Mouse (Mus musculus) liver, embryonic 14.5 days (tissue): ENCODE measurements around the gene Enox1. TPM values are rescaled to one million over a fixed set of nuclear protein-coding genes. Genes with fewer than 3 reads are reported as not detected.

Experiments used
- ATAC-seq: fragments of 200-750 bp; cut with Nextera tagmentation; 2 replicates; pipeline ENCODE4 v1.8.0; 2017; ENCODE audit warnings: moderate number of reproducible peaks, mild to moderate bottlenecking, moderate library complexity; ENCODE audit not compliant: insufficient read depth
- DNase-seq, 3 experiments: peaks; one replicate each; pipeline ENCODE4 v3.0.0-alpha.2; 2012 to 2013; ENCODE audit warnings: low read depth in 3 of 3, low spot score in 3 of 3
- H3K27ac ChIP-seq: fragments of 300-500 bp; sonication (generic); 2 replicates; pipeline ENCODE4 v1.5.1; 2014; ENCODE audit warnings: moderate library complexity, mild to moderate bottlenecking, control low read depth, inconsistent platforms
- H3K27me3 ChIP-seq: fragments of 300-500 bp; sonication (generic); 2 replicates; pipeline ENCODE4 v1.6.1; 2014; ENCODE audit warnings: mild to moderate bottlenecking, low read length, moderate library complexity; ENCODE audit not compliant: control insufficient read depth, insufficient read depth
- H3K36me3 ChIP-seq: fragments of 300-500 bp; sonication (generic); replicated peaks from 2 replicates; pipeline ENCODE4 v1.6.1; 2014; ENCODE audit warnings: low read depth; ENCODE audit not compliant: control insufficient read depth, insufficient read depth
- H3K4me1 ChIP-seq, 2 experiments: fragments of 200-500 bp in 1 of 2; fragments of 300-500 bp in 1 of 2; sonication (generic) in 1 of 2; replicated peaks; 2 replicates each; pipeline ENCODE4 v1.6.1; 2012 to 2014; ENCODE audit warnings: antibody characterized with exemption in 1 of 2, inconsistent platforms in 1 of 2, low read length in 1 of 2; ENCODE audit not compliant: control insufficient read depth in 2 of 2, insufficient read depth in 2 of 2
- H3K4me2 ChIP-seq: fragments of 300-500 bp; sonication (generic); 2 replicates; pipeline ENCODE4 v1.6.1; 2014; ENCODE audit warnings: low read depth, mild to moderate bottlenecking, control low read depth, moderate library complexity
- H3K4me3 ChIP-seq, 2 experiments: fragments of 200-500 bp in 1 of 2; fragments of 300-500 bp in 1 of 2; sonication (generic) in 1 of 2; 2 replicates each; pipeline ENCODE4 v1.5.1; 2012 to 2014; ENCODE audit warnings: low read depth in 2 of 2, low read length in 2 of 2, mild to moderate bottlenecking in 2 of 2, control low read depth in 1 of 2, inconsistent platforms in 1 of 2, moderate library complexity in 1 of 2; ENCODE audit not compliant: insufficient read depth in 1 of 2
- H3K9ac ChIP-seq: fragments of 300-500 bp; sonication (generic); replicated peaks from 2 replicates; pipeline ENCODE4 v1.6.1; 2014; ENCODE audit warnings: mild to moderate bottlenecking, control low read depth, moderate library complexity
- H3K9me3 ChIP-seq: fragments of 300-500 bp; sonication (generic); 2 replicates; pipeline ENCODE4 v1.6.1; 2016; ENCODE audit warnings: low read length, mixed read lengths; ENCODE audit not compliant: control insufficient read depth
- CTCF ChIP-seq: IDR thresholded peaks from 2 replicates; pipeline ENCODE4 v1.5.1; 2016; ENCODE audit warnings: antibody characterized with exemption, low read depth, control low read depth
- EP300 ChIP-seq: IDR thresholded peaks from 2 replicates; pipeline ENCODE4 v1.6.1; 2016; ENCODE audit warnings: antibody characterized with exemption, low read depth
- WGBS: fragments of 180-500 bp; shearing (Covaris S2); extraction: QIAGEN DNeasy Blood & Tissue Kit; methylation state at CpG from one replicate; pipeline ENCODE4 v1.1.7; 2014; ENCODE audit not compliant: insufficient replicate concordance; 5-methylcytosine and 5-hydroxymethylcytosine counted together
- polyA plus RNA-seq, 2 experiments: library from polyadenylated mRNA; depleted of rRNA in 1 of 2; stranded (reverse) in 1 of 2; unstranded in 1 of 2; fragments of >200 nt; fragmentation: Nextera tagmentation in 1 of 2; extraction: Ambion mirVana in 1 of 2; gene quantifications; 2 replicates each; pipeline versions ENCODE4 v1.2.1 to v1.2.3; 2012 to 2014

The Enox1 gene
- polyA plus RNA-seq, 2 experiments, result 0.07 to 0.10 TPM

- H3K4me2 ChIP-seq, result no peak overlapping the region
- no peaks in the 10 kb centered on the region for H3K36me3 ChIP-seq
- no peak for TF ChIP-seq EP300
- TF ChIP-seq CTCF, result no peak
- no peak overlapping the region for H3K9ac ChIP-seq
- WGBS, result 66% methylated on average over 6 of the region's 6 CpGs
- no peaks in the 10 kb centered on the region for H3K9me3 ChIP-seq
- H3K4me3 ChIP-seq, result no peak overlapping the region
- no peaks in the 10 kb centered on the region for H3K27me3 ChIP-seq
- ATAC-seq, result no peak
- H3K27ac ChIP-seq, result no peak overlapping the region
- H3K4me1 ChIP-seq, result no peaks in the 10 kb centered on the region
- DNase-seq, result no peak
Observed at GRCm38 (mm10) chr14:77441541-77441940, 285.0 kb downstream of the Enox1 start.

- 31% methylated on average over 4 of the region's 4 CpGs for WGBS
Observed at GRCm38 (mm10) chr14:77448001-77448400, 291.4 kb downstream of the Enox1 start.

GRCm38 (mm10) chr14:77451916-77452315 lies 295.4 kb downstream of the Enox1 start:
- Histone ChIP-seq H3K4me2 (no peak overlapping the region), H3K27me3 (no peaks in the 10 kb centered on the region), H3K9ac (no peak overlapping the region), H3K4me3 (no peak overlapping the region), H3K9me3 (no peaks in the 10 kb centered on the region), H3K27ac (no peak overlapping the region), H3K36me3 (no peaks in the 10 kb centered on the region), H3K4me1 (no peaks in the 10 kb centered on the region)
- TF ChIP-seq CTCF (no peak), EP300 (no peak)
- WGBS, result 61% methylated on average over 4 of the region's 4 CpGs
- no peak for DNase-seq
- no peak for ATAC-seq

More at GRCm38 (mm10) chr14:77448001-77448400, 291.4 kb downstream of the Enox1 start:
- Histone ChIP-seq H3K27ac (no peak overlapping the region), H3K27me3 (no peaks in the 10 kb centered on the region), H3K36me3 (no peaks in the 10 kb centered on the region), H3K9ac (no peak overlapping the region), H3K9me3 (no peaks in the 10 kb centered on the region), H3K4me1 (no peaks in the 10 kb centered on the region), H3K4me3 (no peak overlapping the region), H3K4me2 (no peak overlapping the region)
- no peak for DNase-seq
- no peak for TF ChIP-seq CTCF
- TF ChIP-seq EP300, result no peak
- no peak for ATAC-seq

- TF ChIP-seq EP300 (no peak), CTCF (no peak)
- Histone ChIP-seq H3K4me1 (no peaks in the 10 kb centered on the region), H3K27ac (no peak overlapping the region), H3K36me3 (no peaks in the 10 kb centered on the region), H3K9ac (no peak overlapping the region), H3K27me3 (no peaks in the 10 kb centered on the region), H3K9me3 (no peaks in the 10 kb centered on the region), H3K4me3 (no peak overlapping the region), H3K4me2 (no peak overlapping the region)
- WGBS, result 56% methylated on average over 3 of the region's 3 CpGs
- ATAC-seq (no peak), DNase-seq (no peak)
Observed at GRCm38 (mm10) chr14:77456066-77456465, 299.5 kb downstream of the Enox1 start.

GRCm38 (mm10) chr14:77456876-77457275 lies 300.3 kb downstream of the Enox1 start:
- Histone ChIP-seq H3K4me3 (no peak overlapping the region), H3K9ac (no peak overlapping the region), H3K9me3 (no peaks in the 10 kb centered on the region), H3K4me1 (no peaks in the 10 kb centered on the region), H3K27ac (no peak overlapping the region), H3K4me2 (no peak overlapping the region), H3K36me3 (no peaks in the 10 kb centered on the region), H3K27me3 (no peaks in the 10 kb centered on the region)
- ATAC-seq, result no peak
- 54% methylated on average over 7 of the region's 7 CpGs for WGBS
- DNase-seq, result no peak
- TF ChIP-seq EP300, result no peak
- no peak for TF ChIP-seq CTCF
